Mouse (Mus musculus) frontal cortex, postnatal 10 days (tissue): ENCODE results near the gene Rhd.

Experiments
- DNase-seq, 2 experiments: peaks; one replicate each; pipeline ENCODE4 v3.0.0; 2022; ENCODE audit warnings: low spot score in 2 of 2, mixed read lengths in 1 of 2

Rhd gene

DNA sequence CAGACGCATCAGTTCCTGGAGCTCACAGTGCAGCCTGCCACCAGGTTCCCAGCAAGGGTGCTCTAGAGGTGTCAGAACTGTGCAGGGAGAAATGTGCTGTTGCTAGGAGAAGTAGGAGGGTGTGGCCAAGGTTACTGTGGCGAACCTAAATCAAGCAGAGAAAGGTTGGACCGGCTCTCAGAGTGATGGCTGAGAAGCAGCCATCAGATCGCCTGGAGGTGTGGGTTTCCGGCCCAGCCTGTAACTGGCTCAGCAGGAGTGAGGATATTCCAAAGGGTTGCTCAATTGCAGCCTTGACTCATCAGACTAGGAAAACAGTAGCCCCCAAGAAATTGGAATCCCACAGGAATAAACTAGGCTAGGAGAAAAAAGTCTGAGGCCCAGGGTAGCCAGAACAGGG lies 7.8 kb upstream of the Rhd start:
- no peak for DNase-seq

- DNase-seq: no peak
Measured at GRCm38 (mm10) chr4:134858494-134858893, 5.8 kb upstream of the Rhd start.

GRCm38 (mm10) chr4:134861884-134862283 lies 2.5 kb upstream of the Rhd start:
- no peak for DNase-seq

- no peak for DNase-seq
Measured at GRCm38 (mm10) chr4:134862996-134863395, 1.3 kb upstream of the Rhd start.

GRCm38 (mm10) chr4:134865340-134865739 lies 1.0 kb downstream of the Rhd start:
- DNase-seq: no peak

DNA sequence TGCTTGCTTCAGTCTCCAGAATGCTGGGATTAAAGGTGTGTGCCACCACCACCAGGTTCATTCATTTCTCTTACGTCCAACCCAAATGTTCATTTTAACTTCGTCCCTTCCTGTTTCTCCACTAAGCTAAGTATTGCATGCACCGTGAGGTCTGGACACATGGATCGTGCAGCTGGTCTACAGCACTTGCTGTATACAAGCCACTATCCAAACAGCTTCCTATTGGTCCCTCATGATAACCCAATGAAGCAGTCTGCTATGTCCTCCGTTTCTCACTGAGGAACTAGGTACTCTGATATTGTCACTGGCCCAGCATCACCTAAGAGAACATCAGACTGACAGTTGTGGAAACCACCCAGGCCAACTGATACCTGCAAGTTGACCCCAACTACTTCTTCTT lies 1.5 kb downstream of the Rhd start:
- no peak for DNase-seq

GRCm38 (mm10) chr4:134867213-134867612 lies 2.9 kb downstream of the Rhd start:
- no peak for DNase-seq

- DNase-seq: no peak
Measured at GRCm38 (mm10) chr4:134867661-134868060, 3.3 kb downstream of the Rhd start.

DNA sequence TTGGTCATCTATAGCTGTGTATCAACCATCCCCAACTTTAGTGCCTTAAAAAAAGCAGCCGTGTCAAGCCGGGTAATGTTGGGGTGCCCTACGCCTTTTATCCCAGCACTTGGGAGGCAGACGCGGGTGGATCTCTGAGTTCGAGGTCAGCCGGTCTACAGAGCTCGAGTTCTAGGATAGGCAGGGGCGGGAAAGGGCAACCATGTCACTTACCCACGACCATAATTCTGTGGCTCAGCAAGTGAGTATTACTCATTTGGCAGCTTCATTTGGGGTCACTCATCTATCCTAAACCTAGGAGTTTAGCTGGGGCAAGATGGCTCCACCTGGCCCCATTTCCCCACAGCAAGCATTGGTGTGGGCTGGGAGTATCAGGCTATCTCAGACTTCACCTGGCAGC lies 3.7 kb downstream of the Rhd start:
- no peak for DNase-seq

GRCm38 (mm10) chr4:134868490-134868889 lies 4.2 kb downstream of the Rhd start:
- DNase-seq: no peak

DNA sequence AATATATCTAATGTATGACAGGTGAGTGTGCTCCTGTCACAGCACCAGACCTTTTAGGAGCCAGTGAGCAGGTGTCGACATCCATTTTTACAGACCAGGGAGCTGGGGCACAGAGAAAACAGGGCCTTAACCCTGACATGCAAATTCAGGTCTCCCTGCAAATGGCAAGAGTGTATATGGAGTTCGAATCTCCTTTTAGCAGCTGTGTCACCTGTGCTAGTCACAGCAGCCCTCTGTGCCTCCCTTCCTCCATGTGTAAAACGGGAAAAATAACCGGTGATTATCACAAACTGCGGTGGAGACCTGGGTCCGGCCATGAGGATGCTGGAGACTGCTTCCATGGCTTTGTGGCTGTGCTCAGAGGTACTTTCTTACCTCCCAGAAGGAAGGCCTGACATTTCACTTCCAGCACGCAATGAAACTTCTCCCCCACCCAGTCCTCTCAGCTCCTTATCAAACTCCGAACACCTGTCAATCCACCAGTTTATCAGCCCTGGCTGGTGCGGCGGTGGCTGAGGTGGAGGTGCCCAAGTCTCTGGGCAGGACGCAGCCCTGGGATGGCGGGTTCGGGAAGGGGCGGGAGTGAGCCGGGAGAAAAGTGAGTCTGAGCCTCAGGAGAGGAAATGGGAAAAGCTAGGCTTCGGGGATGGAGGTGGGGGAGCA lies 4.9 kb downstream of the Rhd start:
- no peak for DNase-seq

- DNase-seq: no peak
Measured at GRCm38 (mm10) chr4:134869815-134870375, 5.6 kb downstream of the Rhd start.

DNA sequence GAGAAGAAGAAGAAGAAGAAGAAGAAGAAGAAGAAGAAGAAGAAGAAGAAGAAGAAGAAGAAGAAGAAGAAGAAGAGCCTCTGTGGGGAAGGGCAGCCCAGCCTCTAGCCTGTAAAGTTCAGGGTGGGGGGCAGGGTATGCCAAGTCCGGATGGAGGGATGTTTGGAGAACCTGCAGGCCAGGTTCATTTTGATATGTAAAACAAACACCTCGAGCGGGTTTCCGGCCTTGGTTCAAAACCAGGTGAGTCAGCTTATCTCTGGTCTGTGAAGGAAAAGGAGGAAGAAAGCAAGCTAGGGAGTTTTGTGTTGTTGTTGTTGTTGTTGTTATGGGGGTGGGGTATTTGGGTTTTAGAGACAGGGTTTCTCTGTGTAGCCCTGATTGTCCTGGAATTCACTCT lies 7.1 kb downstream of the Rhd start:
- DNase-seq: no peak

DNA sequence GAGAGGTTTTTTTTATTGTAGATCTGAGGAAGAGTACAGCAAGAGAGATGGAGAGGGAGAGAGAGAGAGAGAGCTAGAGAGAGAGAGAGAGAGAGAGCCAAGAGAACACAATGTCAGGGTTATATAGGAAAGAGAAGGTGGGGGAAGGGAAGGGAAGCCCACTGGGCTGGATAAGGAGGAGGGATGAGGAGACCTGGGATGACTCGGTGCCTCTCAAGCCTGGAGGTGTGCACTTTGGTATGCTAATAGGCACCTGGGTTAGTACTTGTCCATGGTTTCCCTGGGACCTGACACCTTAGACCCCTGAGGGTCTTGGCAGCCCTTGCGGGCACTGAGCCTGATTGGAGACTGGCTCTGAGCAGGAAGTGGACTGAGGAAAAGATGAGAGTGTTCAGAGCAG lies 7.6 kb downstream of the Rhd start:
- no peak for DNase-seq

DNA sequence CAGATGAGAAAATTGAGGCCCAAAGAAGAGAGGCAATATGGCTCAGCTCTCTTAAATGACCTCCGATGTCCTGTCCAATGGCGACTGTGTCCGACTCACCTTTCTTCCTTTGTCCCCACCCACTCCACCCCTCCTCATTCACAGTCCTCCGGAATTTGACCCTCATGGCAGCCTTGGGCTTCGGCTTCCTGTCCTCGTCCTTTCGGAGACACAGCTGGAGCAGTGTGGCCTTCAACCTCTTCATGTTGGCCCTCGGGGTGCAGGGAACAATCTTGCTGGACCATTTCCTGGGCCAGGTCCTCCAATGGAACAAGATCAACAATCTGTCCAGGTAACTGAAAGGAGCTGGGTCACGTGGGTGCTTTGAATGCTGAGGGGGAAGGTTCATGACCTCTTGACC lies 11.8 kb downstream of the Rhd start:
- DNase-seq: no peak

- peak in 1 of 2 experiments; percentile 66 for DNase-seq
Measured at GRCm38 (mm10) chr4:134879410-134879981, 15.2 kb downstream of the Rhd start.

DNA sequence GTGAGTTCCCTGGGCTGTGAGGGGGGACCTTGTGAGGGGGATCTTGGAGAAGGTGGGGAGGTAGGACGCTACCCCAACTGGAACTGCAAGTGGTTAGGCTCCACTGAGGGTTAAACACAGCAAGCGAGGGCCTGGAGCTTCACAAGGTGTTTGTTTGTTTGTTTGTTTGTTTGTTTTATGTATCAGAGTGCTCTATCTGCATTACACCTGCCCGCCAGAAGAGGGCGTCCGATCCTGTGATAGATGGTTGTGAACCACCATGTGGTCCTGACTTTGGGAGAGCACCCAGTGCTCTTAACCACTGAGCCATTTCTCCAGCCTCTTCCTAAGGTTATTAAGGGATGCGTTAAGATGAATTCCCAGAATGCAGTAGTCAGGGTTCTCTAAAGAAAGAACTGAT lies 15.7 kb downstream of the Rhd start:
- DNase-seq: no peak

- DNase-seq: peak in 1 of 2 experiments; percentile 17
Measured at GRCm38 (mm10) chr4:134883266-134883665, 18.9 kb downstream of the Rhd start.

DNA sequence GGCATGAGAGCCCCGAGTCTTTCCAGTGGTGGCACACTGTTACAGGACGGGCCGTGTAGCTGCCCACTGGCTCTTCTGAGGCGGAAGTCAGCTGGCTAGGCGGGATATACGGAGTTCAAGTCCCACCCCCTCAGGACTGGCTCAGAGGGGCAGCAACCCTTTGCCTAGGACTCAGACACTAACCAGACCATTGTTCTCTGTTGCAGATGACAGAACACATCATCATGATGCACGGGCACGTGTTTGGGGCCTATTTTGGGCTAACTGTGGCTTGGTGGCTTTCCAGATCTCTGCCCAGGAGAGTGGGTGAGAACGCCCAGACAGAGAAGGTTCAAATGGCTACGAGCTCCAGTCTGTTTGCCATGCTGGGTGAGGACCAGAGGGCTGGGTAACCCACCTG lies 19.5 kb downstream of the Rhd start:
- DNase-seq: no peak

- DNase-seq: no peak
Measured at GRCm38 (mm10) chr4:134884364-134884763, 20.0 kb downstream of the Rhd start.

- DNase-seq: peak in 1 of 2 experiments; percentile 49
Measured at GRCm38 (mm10) chr4:134892096-134892495, 27.8 kb downstream of the Rhd start.

GRCm38 (mm10) chr4:134897256-134897655 lies 32.9 kb downstream of the Rhd start:
- no peak for DNase-seq

GRCm38 (mm10) chr4:134901126-134901525 lies 36.8 kb downstream of the Rhd start:
- DNase-seq: no peak

DNA sequence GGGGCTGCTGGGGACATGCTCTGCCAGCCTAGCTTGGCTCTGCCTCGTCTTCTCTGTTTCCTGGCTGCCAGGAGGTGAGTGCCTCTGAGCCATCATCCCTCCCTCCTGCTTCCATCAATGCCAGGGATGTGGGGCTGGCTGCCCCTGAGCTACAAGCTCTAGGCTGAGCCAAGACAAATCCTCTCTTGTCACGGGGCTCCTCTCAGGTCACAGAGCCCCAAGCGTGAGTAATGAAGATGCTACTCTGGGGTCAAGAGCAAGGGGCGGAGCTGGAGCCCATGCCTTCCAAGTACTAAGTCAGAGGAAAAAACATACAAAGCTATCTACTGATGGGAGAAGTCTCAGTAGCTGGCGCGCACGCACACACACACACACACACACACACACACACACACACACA lies 38.7 kb downstream of the Rhd start:
- no peak for DNase-seq
